Comparison of ENCODE assay signal across 9 mouse cellular contexts in genomic region chr5:88399849-88400248, GRCm38 (mm10). TPM values are rescaled to one million over a fixed set of nuclear protein-coding genes. Genes with fewer than 3 reads are reported as not detected.
DNase-seq lines count a peak whose midpoint lies in the region; ATAC-seq and TF ChIP-seq lines count a peak whose summit lies in the region.
"Had no signal": no experiment of that assay in that cellular context is flagged by ENCODE, and none has a peak within 500 bp of the region (broad histone marks: within the 10 kb centered on the region; RNA-seq: fewer than 3 reads in every experiment).

No protein-coding gene starts in this region.

- no peaks in the 10 kb centered on the region for H3K4me1 ChIP-seq in liver, embryonic 14.5 days (replicated peaks; ENCODE audit: control insufficient read depth in 2 of 2, insufficient read depth in 2 of 2, low read length in 1 of 2)
- H3K4me1 ChIP-seq: heart, embryonic 13.5 days had no signal

- no peaks in the 10 kb centered on the region for H3K36me3 ChIP-seq in liver, embryonic 14.5 days (replicated peaks; ENCODE audit: control insufficient read depth, insufficient read depth, low read depth)
- H3K36me3 ChIP-seq: heart, embryonic 13.5 days had no signal

- H3K27me3 ChIP-seq in liver, embryonic 14.5 days (ENCODE audit: control insufficient read depth, insufficient read depth, low read length): no peaks in the 10 kb centered on the region
- H3K27me3 ChIP-seq: heart, embryonic 13.5 days had no signal

- H3K4me3 ChIP-seq in liver, embryonic 14.5 days (ENCODE audit: insufficient read depth in 1 of 2, low read depth in 2 of 2, low read length in 2 of 2): no peak overlapping the region
- H3K4me3 ChIP-seq: heart, embryonic 13.5 days had no signal

- no peak overlapping the region for H3K27ac ChIP-seq in liver, embryonic 14.5 days
- H3K27ac ChIP-seq: heart, embryonic 13.5 days had no signal

- TF ChIP-seq CTCF in liver, embryonic 14.5 days (IDR thresholded peaks at IDR 0.05; ENCODE audit: low read depth): peak; percentile 58

- DNase-seq in A20 (ENCODE audit: low read depth, low spot score) (peak; percentile 79), R1 (ENCODE audit: low read depth, low spot score) (peak; percentile 66)
- peak; percentile 96 to 98 for DNase-seq in cerebellum, postnatal 10 days
- DNase-seq in frontal cortex, postnatal 36 days (ENCODE audit: low spot score in 2 of 2): peak; percentile 73 to 81
- DNase-seq in kidney, postnatal 25 days: peak; percentile 66 to 89
- DNase-seq in liver, embryonic 14.5 days (ENCODE audit: low read depth in 3 of 3, low spot score in 3 of 3): peak; percentile 2 to 11 (median 4)
- peak; percentile 89 for DNase-seq in retina, embryonic 14.5 days (ENCODE audit: low spot score)
- peak; percentile 30 for DNase-seq in urinary bladder, postnatal 10 days (ENCODE audit: low spot score)

- no peaks in the 10 kb centered on the region for H3K9me3 ChIP-seq in liver, embryonic 14.5 days (ENCODE audit: control insufficient read depth, low read length)
- H3K9me3 ChIP-seq: heart, embryonic 13.5 days had no signal

- H3K4me2 ChIP-seq in liver, embryonic 14.5 days (ENCODE audit: low read depth): no peak overlapping the region
- H3K4me2 ChIP-seq: heart, embryonic 13.5 days had no signal

- 3% methylated on average over 6 of the region's 6 CpGs for WGBS in liver, embryonic 14.5 days (ENCODE audit: insufficient replicate concordance)

- no peak overlapping the region for H3K9ac ChIP-seq in liver, embryonic 14.5 days (replicated peaks)
- H3K9ac ChIP-seq: heart, embryonic 13.5 days had no signal

- no peak for TF ChIP-seq EP300 in liver, embryonic 14.5 days (IDR thresholded peaks at IDR 0.05; ENCODE audit: low read depth)

- ATAC-seq in liver, embryonic 14.5 days (ENCODE audit: insufficient read depth): no peak

RNA-seq across cellular contexts. Expression of gene Amtn, which starts 23.9 kb away (rescaled TPM):
- polyA plus RNA-seq in liver, embryonic 14.5 days (2012; rRNA removed): 0.08 TPM in 1 of 2 replicates, not detected in the other
- not detected in 2 replicates for polyA plus RNA-seq in liver, embryonic 14.5 days (2014; fragmentation: Nextera tagmentation; extraction: Ambion mirVana)
- polyA plus RNA-seq: heart, embryonic 13.5 days had no signal

RNA-seq across cellular contexts. Expression of gene Ambn, which starts 55.9 kb away (rescaled TPM):
- polyA plus RNA-seq in liver, embryonic 14.5 days (2012; rRNA removed): not detected in 2 replicates
- not detected in 2 replicates for polyA plus RNA-seq in liver, embryonic 14.5 days (2014; fragmentation: Nextera tagmentation; extraction: Ambion mirVana)
- polyA plus RNA-seq: heart, embryonic 13.5 days had no signal

Comparison
In these comparisons a context has a peak if more than half of its experiments do, and no peak if none do; other contexts are left out.
1. DNase-seq: peak in every context shown above with its lines; median percentile 97 in cerebellum, postnatal 10 days; 89 in retina, embryonic 14.5 days; 79 in A20; 78 in kidney, postnatal 25 days; 77 in frontal cortex, postnatal 36 days; 66 in R1; 30 in urinary bladder, postnatal 10 days; 4 in liver, embryonic 14.5 days.